Mouse (Mus musculus): ENCODE data around the gene Pabpn1. TPM values are rescaled to one million over a fixed set of nuclear protein-coding genes. Genes with fewer than 3 reads are reported as not detected.
"Not testable (repeated sequence)": the region's sequence is repeated elsewhere in the genome, so short reads cannot be mapped to it uniquely, and the experiment has no call there.

Pabpn1 gene
- polyA plus RNA-seq, 1 experiment from 2014 or later, result 203 TPM

DNA sequence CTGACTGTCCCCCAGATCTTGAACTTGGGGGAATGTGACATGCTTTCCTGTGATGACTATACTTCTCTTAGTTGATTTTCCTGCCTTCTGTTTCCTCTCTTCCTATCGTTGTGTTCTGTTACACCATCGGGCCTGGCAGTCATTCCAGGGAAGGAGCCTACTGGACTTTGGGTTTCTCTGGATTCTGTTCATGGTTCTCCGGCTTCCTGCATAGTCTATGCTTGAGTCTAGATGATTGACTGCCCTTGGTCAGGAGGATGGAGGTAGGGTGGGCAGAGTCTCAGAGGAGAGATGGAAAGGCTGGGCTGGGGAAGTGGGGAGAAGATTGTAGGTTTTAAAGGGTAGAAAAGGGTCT is 47.9 kb downstream of the Pabpn1 start:
- 81% methylated on average over 3 of the region's 3 CpGs for WGBS
- Histone ChIP-seq H3K4me1 (replicated peaks) (peaks cover 10% of the 10 kb centered on the region), H3K27ac (no peak overlapping the region), H3K9me3 (no peaks in the 10 kb centered on the region), H3K36me3 (no peaks in the 10 kb centered on the region), H3K9ac (replicated peaks) (no peak overlapping the region), H3K4me3 (replicated peaks) (no peak overlapping the region), H3K4me2 (replicated peaks) (no peak overlapping the region), H3K27me3 (no peaks in the 10 kb centered on the region)
- no peak for ATAC-seq

DNA sequence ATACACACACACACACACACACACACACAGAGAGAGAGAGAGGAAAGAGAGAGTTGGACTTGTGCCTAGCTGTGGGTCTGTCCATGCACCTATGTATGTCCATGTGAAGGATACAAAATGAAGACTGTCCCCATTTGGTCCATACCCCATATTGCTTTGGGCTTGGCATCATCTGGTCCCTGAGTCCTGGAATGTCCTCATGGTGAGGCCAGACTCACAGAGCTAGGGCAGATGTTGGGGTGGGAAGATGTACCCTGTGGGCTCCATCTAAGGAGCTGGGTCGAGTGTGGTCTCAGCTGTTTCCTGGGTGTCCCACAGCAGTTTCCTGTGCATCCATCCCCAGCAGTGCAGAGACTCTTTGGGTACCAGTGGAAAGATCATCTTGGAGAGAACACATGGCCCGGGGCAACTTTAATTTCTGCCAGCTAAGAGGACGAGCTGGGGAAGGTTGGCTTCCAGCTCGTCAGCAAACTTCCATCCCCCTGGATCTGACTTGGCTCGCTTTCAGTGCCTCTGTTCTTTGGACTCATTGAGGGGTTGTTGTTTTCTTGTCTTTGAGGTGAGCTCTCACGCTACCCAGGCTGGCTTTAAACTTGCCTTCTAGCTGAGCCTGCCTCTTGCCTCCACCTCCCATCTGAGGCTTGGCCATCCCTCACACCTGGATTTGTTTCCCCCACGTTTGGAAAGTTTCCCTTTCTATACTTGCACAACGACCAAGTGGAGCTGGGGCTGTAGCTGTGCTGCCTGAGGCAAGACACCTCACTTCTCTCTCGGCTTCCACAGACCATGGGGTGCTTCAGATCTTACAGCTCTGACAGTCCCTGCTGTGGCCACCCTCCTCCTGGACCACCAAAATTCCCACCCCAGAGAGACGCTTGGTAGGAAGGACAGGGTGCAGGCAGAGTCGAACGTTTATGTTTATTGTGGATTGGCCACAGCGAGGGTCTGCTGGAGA is 49.0 kb downstream of the Pabpn1 start:
- Histone ChIP-seq H3K27me3 (no peaks in the 10 kb centered on the region), H3K27ac (no peak overlapping the region), H3K36me3 (no peaks in the 10 kb centered on the region), H3K4me3 (replicated peaks) (no peak overlapping the region), H3K4me2 (replicated peaks) (no peak overlapping the region), H3K9me3 (no peaks in the 10 kb centered on the region), H3K4me1 (replicated peaks) (peaks cover 5% of the 10 kb centered on the region), H3K9ac (replicated peaks) (no peak overlapping the region)
- WGBS, result 71% methylated on average over 13 of the region's 13 CpGs
- ATAC-seq, result no peak

DNA sequence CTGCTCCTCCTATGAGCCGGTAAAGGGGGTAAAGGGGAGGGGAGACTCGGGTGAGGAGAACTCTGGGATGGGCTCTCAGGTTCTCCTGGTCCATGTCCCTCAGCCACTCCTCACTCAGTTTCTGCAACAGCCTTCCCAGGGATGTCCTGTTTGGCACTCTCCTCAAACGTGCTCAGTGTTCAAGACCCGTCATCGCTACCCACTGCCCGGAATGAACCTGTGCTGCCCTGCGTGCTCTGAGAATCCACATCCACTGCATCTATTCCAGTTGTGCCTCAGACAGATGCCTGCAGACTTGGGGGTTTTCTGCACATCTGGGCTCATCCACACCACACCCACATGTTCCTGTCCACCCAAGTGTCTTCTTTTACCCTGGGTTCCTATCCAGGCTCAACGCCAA is 50.2 kb downstream of the Pabpn1 start:
- Histone ChIP-seq H3K4me3 (replicated peaks) (no peak overlapping the region), H3K4me2 (replicated peaks) (no peak overlapping the region), H3K4me1 (replicated peaks) (no peaks in the 10 kb centered on the region), H3K27me3 (no peaks in the 10 kb centered on the region), H3K36me3 (no peaks in the 10 kb centered on the region), H3K27ac (no peak overlapping the region), H3K9me3 (no peaks in the 10 kb centered on the region), H3K9ac (replicated peaks) (no peak overlapping the region)
- WGBS, result 93% methylated on average over 8 of the region's 8 CpGs
- no peak for ATAC-seq

DNA sequence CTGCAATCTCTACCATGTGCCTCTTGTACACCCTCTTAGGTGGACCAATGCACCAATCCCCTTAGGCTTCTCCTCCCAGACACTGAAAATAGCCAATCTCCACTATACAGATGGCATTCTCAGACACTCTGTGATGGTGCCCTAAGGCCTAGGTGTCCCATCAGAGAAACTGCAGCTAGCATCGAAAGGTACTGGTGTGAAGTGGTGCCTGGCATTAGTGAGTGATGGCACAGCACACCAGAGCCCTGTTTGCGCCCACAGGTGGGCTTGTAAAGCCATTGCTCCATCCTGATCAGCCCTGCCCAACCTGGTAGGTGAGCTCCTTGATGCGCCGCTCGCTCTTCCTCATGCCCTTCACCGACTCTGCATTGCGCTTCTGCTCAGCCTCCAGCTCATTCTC is 51.7 kb downstream of the Pabpn1 start:
- H3K27ac ChIP-seq, result no peak overlapping the region
- no peak overlapping the region for H3K4me2 ChIP-seq (replicated peaks)
- no peak overlapping the region for H3K4me3 ChIP-seq (replicated peaks)
- no peaks in the 10 kb centered on the region for H3K9me3 ChIP-seq
- WGBS, result 96% methylated on average over 7 of the region's 7 CpGs
- no peak overlapping the region for H3K9ac ChIP-seq (replicated peaks)
- H3K4me1 ChIP-seq (replicated peaks), result no peaks in the 10 kb centered on the region
- no peaks in the 10 kb centered on the region for H3K36me3 ChIP-seq
- H3K27me3 ChIP-seq, result no peaks in the 10 kb centered on the region
- ATAC-seq, result no peak

DNA sequence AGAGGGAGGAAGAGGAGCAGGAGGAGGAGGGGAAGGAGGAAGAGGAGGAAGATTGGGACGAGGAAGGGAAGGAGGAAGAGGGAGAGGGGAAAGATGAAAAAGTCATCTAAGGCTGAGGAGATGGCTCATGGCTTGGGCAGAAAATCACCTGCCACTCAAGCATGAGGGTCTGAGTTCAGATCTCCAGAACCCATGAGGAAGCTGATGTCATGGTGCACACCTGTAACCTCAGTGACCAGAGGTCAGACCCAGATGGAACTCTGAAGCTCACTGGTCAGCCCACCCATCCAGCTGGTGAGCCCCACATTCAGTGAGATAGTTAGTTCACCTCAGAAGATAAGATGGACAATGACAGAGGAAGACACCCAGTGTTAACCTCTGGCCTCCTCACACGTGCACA is 52.6 kb downstream of the Pabpn1 start:
- Histone ChIP-seq H3K9ac (replicated peaks) (no peak overlapping the region), H3K27me3 (no peaks in the 10 kb centered on the region), H3K27ac (no peak overlapping the region), H3K4me3 (replicated peaks) (no peak overlapping the region), H3K4me1 (replicated peaks) (no peaks in the 10 kb centered on the region), H3K4me2 (replicated peaks) (no peak overlapping the region), H3K36me3 (no peaks in the 10 kb centered on the region), H3K9me3 (no peaks in the 10 kb centered on the region)
- WGBS, result 70% methylated on average over 2 of the region's 2 CpGs
- ATAC-seq, result no peak

DNA sequence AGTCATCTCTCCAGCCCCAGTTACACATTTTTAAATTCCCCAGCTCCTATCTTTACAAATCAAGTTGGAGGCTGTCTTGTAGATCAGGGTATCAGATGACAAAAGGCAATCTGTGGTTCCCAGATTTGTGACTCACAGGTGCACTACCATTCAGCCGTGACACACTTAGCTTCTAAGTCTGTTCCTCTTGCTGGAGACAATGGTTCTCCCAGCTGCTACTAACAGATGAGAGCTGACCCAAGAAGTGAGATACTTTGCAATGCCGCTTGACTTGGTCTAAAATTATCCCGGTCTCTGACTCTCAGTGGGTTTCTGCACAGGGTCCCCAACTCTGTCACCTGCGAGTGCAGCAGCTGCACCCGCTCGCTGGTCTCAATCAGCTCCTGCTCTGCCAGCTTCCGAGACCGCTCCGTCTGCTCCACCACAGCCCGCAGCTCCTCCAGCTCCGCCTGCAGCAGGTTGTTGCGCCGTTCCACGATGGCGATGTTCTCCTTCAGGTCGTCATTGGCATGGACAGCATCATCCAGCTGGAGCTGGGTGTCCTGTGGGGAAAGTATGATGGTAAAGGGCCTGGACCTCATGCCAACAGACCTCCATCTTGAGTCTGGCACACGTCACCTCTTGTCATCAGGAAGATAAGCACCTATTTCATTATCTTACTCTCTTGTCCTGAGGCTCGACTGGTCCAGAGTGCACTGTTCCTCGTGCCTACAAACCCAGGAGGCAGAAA is 53.8 kb downstream of the Pabpn1 start:
- no peak for ATAC-seq
- H3K27me3 ChIP-seq, result no peaks in the 10 kb centered on the region
- no peaks in the 10 kb centered on the region for H3K36me3 ChIP-seq
- no peaks in the 10 kb centered on the region for H3K9me3 ChIP-seq
- H3K27ac ChIP-seq, result no peak overlapping the region
- H3K9ac ChIP-seq (replicated peaks), result no peak overlapping the region
- no peaks in the 10 kb centered on the region for H3K4me1 ChIP-seq (replicated peaks)
- H3K4me2 ChIP-seq (replicated peaks), result no peak overlapping the region
- no peak overlapping the region for H3K4me3 ChIP-seq (replicated peaks)
- 88% methylated on average over 19 of the region's 19 CpGs for WGBS

DNA sequence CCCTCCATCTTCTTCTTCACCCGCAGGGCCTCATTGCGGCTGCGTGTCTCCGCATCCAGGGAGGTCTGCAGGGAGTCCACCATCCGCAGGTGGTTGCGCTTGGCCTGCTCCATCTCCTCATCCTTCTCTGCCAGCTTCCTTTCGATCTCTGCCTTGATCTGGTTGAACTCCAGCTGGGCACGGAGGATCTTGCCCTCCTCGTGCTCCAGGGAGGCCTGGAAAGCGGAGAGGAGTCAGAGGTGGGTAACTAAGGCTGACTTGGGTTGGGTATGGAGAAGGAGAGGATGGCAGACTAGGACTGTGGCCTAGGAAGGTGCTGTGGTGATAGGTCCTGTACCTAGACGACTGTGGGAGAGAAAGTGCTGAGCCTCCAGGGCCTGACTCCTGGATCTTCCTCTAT is 54.7 kb downstream of the Pabpn1 start:
- not testable (repeated sequence) for H3K9ac ChIP-seq (replicated peaks); H3K4me2 ChIP-seq (replicated peaks); H3K36me3 ChIP-seq; ATAC-seq; H3K4me3 ChIP-seq (replicated peaks); H3K27me3 ChIP-seq; H3K9me3 ChIP-seq; H3K27ac ChIP-seq; H3K4me1 ChIP-seq (replicated peaks)
- 89% methylated on average over 11 of the region's 11 CpGs for WGBS

Other genes with a start within 250 kb of the Pabpn1 start
- gene 1700123O20Rik, start 206.3 kb upstream of the Pabpn1 start, polyA plus RNA-seq (2015; fragmentation: Nextera tagmentation; extraction: Ambion mirVana), result 75.4 and 76.6 TPM in 2 replicates
- 185 and 187 TPM in 2 replicates for gene Acin1, start 205.6 kb upstream of the Pabpn1 start, polyA plus RNA-seq (2015; fragmentation: Nextera tagmentation; extraction: Ambion mirVana)
- gene Gm29776, start 193.7 kb upstream of the Pabpn1 start, polyA plus RNA-seq (2015; fragmentation: Nextera tagmentation; extraction: Ambion mirVana), result 0.27 and 0.32 TPM in 2 replicates
- gene Cebpe, start 180.3 kb upstream of the Pabpn1 start, polyA plus RNA-seq (2015; fragmentation: Nextera tagmentation; extraction: Ambion mirVana), result not detected in 2 replicates
- 4.6 and 4.9 TPM in 2 replicates for gene Slc7a8, start 110.6 kb upstream of the Pabpn1 start, polyA plus RNA-seq (2015; fragmentation: Nextera tagmentation; extraction: Ambion mirVana)
- not detected in 2 replicates for gene Rnf212b, start 78.4 kb upstream of the Pabpn1 start, polyA plus RNA-seq (2015; fragmentation: Nextera tagmentation; extraction: Ambion mirVana)
- gene Homez, start 21.5 kb upstream of the Pabpn1 start, polyA plus RNA-seq (2015; fragmentation: Nextera tagmentation; extraction: Ambion mirVana), result 11.7 and 13.5 TPM in 2 replicates
- gene Ppp1r3e, start 14.9 kb upstream of the Pabpn1 start, polyA plus RNA-seq (2015; fragmentation: Nextera tagmentation; extraction: Ambion mirVana), result 0.98 and 2.2 TPM in 2 replicates
- 4.4 and 4.9 TPM in 2 replicates for gene Bcl2l2, start 9.1 kb upstream of the Pabpn1 start, polyA plus RNA-seq (2015; fragmentation: Nextera tagmentation; extraction: Ambion mirVana)
- 0.18 TPM in 1 of 2 replicates, not detected in the other for gene Gm20521, start 9.1 kb upstream of the Pabpn1 start, polyA plus RNA-seq (2015; fragmentation: Nextera tagmentation; extraction: Ambion mirVana)
- 119 and 158 TPM in 2 replicates for gene Slc22a17, start 20.6 kb downstream of the Pabpn1 start, polyA plus RNA-seq (2015; fragmentation: Nextera tagmentation; extraction: Ambion mirVana)
- gene Efs, start 33.6 kb downstream of the Pabpn1 start, polyA plus RNA-seq (2015; fragmentation: Nextera tagmentation; extraction: Ambion mirVana), result 18.0 and 21.6 TPM in 2 replicates
- 0.15 and 0.19 TPM in 2 replicates for gene Il25, start 40.2 kb downstream of the Pabpn1 start, polyA plus RNA-seq (2015; fragmentation: Nextera tagmentation; extraction: Ambion mirVana)
- 1.9 and 2.0 TPM in 2 replicates for gene Cmtm5, start 43.8 kb downstream of the Pabpn1 start, polyA plus RNA-seq (2015; fragmentation: Nextera tagmentation; extraction: Ambion mirVana)
- gene Myh6, start 74.4 kb downstream of the Pabpn1 start, polyA plus RNA-seq (2015; fragmentation: Nextera tagmentation; extraction: Ambion mirVana), result 0.75 and 1.3 TPM in 2 replicates
- not detected in 2 replicates for gene Gm17428, start 84.4 kb downstream of the Pabpn1 start, polyA plus RNA-seq (2015; fragmentation: Nextera tagmentation; extraction: Ambion mirVana)
- gene Myh7, start 102.1 kb downstream of the Pabpn1 start, polyA plus RNA-seq (2015; fragmentation: Nextera tagmentation; extraction: Ambion mirVana), result 4.6 and 5.3 TPM in 2 replicates
- gene Ngdn, start 123.0 kb downstream of the Pabpn1 start, polyA plus RNA-seq (2015; fragmentation: Nextera tagmentation; extraction: Ambion mirVana), result 60.4 and 62.7 TPM in 2 replicates
- gene Zfhx2, start 199.8 kb downstream of the Pabpn1 start, polyA plus RNA-seq (2015; fragmentation: Nextera tagmentation; extraction: Ambion mirVana), result 35.5 and 39.9 TPM in 2 replicates
- gene Thtpa, start 202.3 kb downstream of the Pabpn1 start, polyA plus RNA-seq (2015; fragmentation: Nextera tagmentation; extraction: Ambion mirVana), result 32.1 and 35.0 TPM in 2 replicates
- gene Ap1g2, start 214.1 kb downstream of the Pabpn1 start, polyA plus RNA-seq (2015; fragmentation: Nextera tagmentation; extraction: Ambion mirVana), result 7.9 and 8.2 TPM in 2 replicates
- 18.2 and 19.9 TPM in 2 replicates for gene Jph4, start 224.4 kb downstream of the Pabpn1 start, polyA plus RNA-seq (2015; fragmentation: Nextera tagmentation; extraction: Ambion mirVana)